Mouse (Mus musculus) kidney, embryonic 16.5 days (tissue): Measurements from ENCODE around the gene Naa30. TPM values are rescaled to one million over a fixed set of nuclear protein-coding genes. Genes with fewer than 3 reads are reported as not detected.

ENCODE experiments used
- ATAC-seq: fragments of 200-750 bp; cut with Nextera tagmentation; 2 replicates; pipeline ENCODE4 v1.8.0; 2017; ENCODE audit warnings: moderate TSS enrichment; ENCODE audit not compliant: low FRiP score, low TSS enrichment
- H3K27ac ChIP-seq: fragments of 300-500 bp; sonication (generic); 2 replicates; pipeline ENCODE4 v1.5.1; 2014; ENCODE audit warnings: low read length
- H3K27me3 ChIP-seq: fragments of 300-500 bp; sonication (generic); 2 replicates; pipeline ENCODE4 v1.6.1; 2014; ENCODE audit warnings: low read length, control low read depth, mixed read lengths; ENCODE audit not compliant: insufficient read depth
- H3K36me3 ChIP-seq: fragments of 300-500 bp; sonication (generic); 2 replicates; pipeline ENCODE4 v1.6.1; 2014; ENCODE audit warnings: low read length, control low read depth, mixed read lengths; ENCODE audit not compliant: insufficient read depth
- H3K4me1 ChIP-seq: fragments of 300-500 bp; sonication (generic); 2 replicates; pipeline ENCODE4 v1.6.1; 2014; ENCODE audit warnings: low read length, control low read depth, mixed read lengths; ENCODE audit not compliant: insufficient read depth
- H3K4me2 ChIP-seq: fragments of 300-500 bp; sonication (generic); replicated peaks from 2 replicates; pipeline ENCODE4 v1.6.1; 2014; ENCODE audit warnings: low read depth, low read length
- H3K4me3 ChIP-seq: fragments of 300-500 bp; sonication (generic); 2 replicates; pipeline ENCODE4 v1.5.1; 2014; ENCODE audit warnings: mild to moderate bottlenecking, low read length
- H3K9ac ChIP-seq: fragments of 300-500 bp; sonication (generic); replicated peaks from 2 replicates; pipeline ENCODE4 v1.6.1; 2014; ENCODE audit warnings: low read length
- H3K9me3 ChIP-seq: fragments of 300-500 bp; sonication (generic); 2 replicates; pipeline ENCODE4 v1.6.1; 2016; ENCODE audit warnings: low read length, control low read depth
- WGBS: fragments of 180-500 bp; shearing (Covaris S2); extraction: QIAGEN DNeasy Blood & Tissue Kit; methylation state at CpG from one replicate; pipeline ENCODE4 v1.1.7; 2014; 5-methylcytosine and 5-hydroxymethylcytosine counted together
- polyA plus RNA-seq: library from polyadenylated mRNA; unstranded; fragments of >200 nt; fragmentation: Nextera tagmentation; extraction: Ambion mirVana; gene quantifications from 2 replicates; pipeline ENCODE4 v1.2.1, GENCODE M21; 2015

The Naa30 gene
- 7.3 and 7.4 TPM in 2 replicates for polyA plus RNA-seq

GRCm38 (mm10) chr14:49171867-49172581, at the start of gene Naa30:
TSS of gene Naa30 (plus strand) at chr14:49172226.
- no peaks in the 10 kb centered on the region for H3K27me3 ChIP-seq
- peak within 1 kb of the TSS; percentile 95 for H3K9ac ChIP-seq
- H3K4me3 ChIP-seq: peak within 1 kb of the TSS; percentile 94
- no peaks in the 10 kb centered on the region for H3K36me3 ChIP-seq
- peak; percentile 97 for ATAC-seq
- H3K4me2 ChIP-seq: peak within 1 kb of the TSS; percentile 82
- H3K9me3 ChIP-seq: no peaks in the 10 kb centered on the region
- under 1% methylated on average over 47 of the region's 86 CpGs for WGBS
- peak within 1 kb of the TSS; percentile 85 for H3K27ac ChIP-seq
- H3K4me1 ChIP-seq: peaks cover 24% of the 10 kb centered on the region

- no peak overlapping the region for H3K9ac ChIP-seq
- no peaks in the 10 kb centered on the region for H3K4me1 ChIP-seq
- H3K9me3 ChIP-seq: no peaks in the 10 kb centered on the region
- H3K27ac ChIP-seq: no peak overlapping the region
- no peaks in the 10 kb centered on the region for H3K36me3 ChIP-seq
- no peaks in the 10 kb centered on the region for H3K27me3 ChIP-seq
- ATAC-seq: no peak
- no peak overlapping the region for H3K4me2 ChIP-seq
- H3K4me3 ChIP-seq: no peak overlapping the region
- 85% methylated on average over 23 of the region's 23 CpGs for WGBS
These were observed 44.8 kb upstream of the Naa30 start for GRCm38 (mm10) chr14:49127162-49127779.

GRCm38 (mm10) chr14:49128544-49129263, 43.3 kb upstream of the Naa30 start:
- H3K4me2 ChIP-seq: no peak overlapping the region
- no peak overlapping the region for H3K4me3 ChIP-seq
- H3K27me3 ChIP-seq: no peaks in the 10 kb centered on the region
- no peak overlapping the region for H3K9ac ChIP-seq
- 72% methylated on average over 10 of the region's 10 CpGs for WGBS
- ATAC-seq: no peak
- H3K9me3 ChIP-seq: no peaks in the 10 kb centered on the region
- no peaks in the 10 kb centered on the region for H3K4me1 ChIP-seq
- no peaks in the 10 kb centered on the region for H3K36me3 ChIP-seq
- H3K27ac ChIP-seq: no peak overlapping the region

- no peak overlapping the region for H3K9ac ChIP-seq
- no peak overlapping the region for H3K27ac ChIP-seq
- no peak overlapping the region for H3K4me2 ChIP-seq
- H3K4me1 ChIP-seq: no peaks in the 10 kb centered on the region
- 89% methylated on average over 3 of the region's 3 CpGs for WGBS
- H3K27me3 ChIP-seq: no peaks in the 10 kb centered on the region
- no peaks in the 10 kb centered on the region for H3K9me3 ChIP-seq
- no peak overlapping the region for H3K4me3 ChIP-seq
- ATAC-seq: no peak
- H3K36me3 ChIP-seq: no peaks in the 10 kb centered on the region
These were observed 39.6 kb upstream of the Naa30 start for GRCm38 (mm10) chr14:49132391-49132790.

- Histone ChIP-seq H3K4me2 (no peak overlapping the region), H3K4me3 (no peak overlapping the region), H3K4me1 (no peaks in the 10 kb centered on the region), H3K27me3 (no peaks in the 10 kb centered on the region), H3K9me3 (no peaks in the 10 kb centered on the region), H3K36me3 (no peaks in the 10 kb centered on the region), H3K27ac (no peak overlapping the region), H3K9ac (no peak overlapping the region)
- WGBS: 61% methylated on average over 1 of the region's 1 CpGs
- ATAC-seq: no peak
These were observed 33.9 kb upstream of the Naa30 start for GRCm38 (mm10) chr14:49138171-49138570.

DNA sequence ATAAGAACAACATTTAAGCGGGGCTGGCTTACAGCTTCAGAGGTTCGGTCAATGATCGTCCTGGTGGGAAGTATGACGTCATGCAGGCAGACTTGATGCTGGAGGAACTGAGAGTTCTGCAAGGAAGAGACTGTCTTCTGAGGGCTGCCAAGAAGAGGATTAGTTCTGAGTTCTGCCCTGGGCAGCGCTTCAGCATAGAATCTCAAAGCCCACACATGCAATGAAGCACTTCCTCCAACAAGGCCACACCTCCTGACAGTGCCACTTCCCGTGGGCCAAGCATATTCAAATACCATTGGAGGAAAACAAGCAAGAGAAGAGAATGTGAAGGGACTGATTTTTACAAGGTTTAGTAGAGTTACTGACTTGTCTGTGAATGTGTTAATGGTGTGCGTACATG, 31.3 kb upstream of the Naa30 start:
- 91% methylated on average over 7 of the region's 7 CpGs for WGBS

GRCm38 (mm10) chr14:49153801-49154200, 18.2 kb upstream of the Naa30 start:
- ATAC-seq: no peak
- no peaks in the 10 kb centered on the region for H3K27me3 ChIP-seq
- H3K9me3 ChIP-seq: no peaks in the 10 kb centered on the region
- no peak overlapping the region for H3K4me3 ChIP-seq
- H3K36me3 ChIP-seq: no peaks in the 10 kb centered on the region
- no peak overlapping the region for H3K27ac ChIP-seq
- 52% methylated on average over 7 of the region's 7 CpGs for WGBS
- H3K9ac ChIP-seq: no peak overlapping the region
- H3K4me2 ChIP-seq: no peak overlapping the region
- no peaks in the 10 kb centered on the region for H3K4me1 ChIP-seq

More for the DNA sequence above, 31.3 kb upstream of the Naa30 start:
- Histone ChIP-seq H3K9ac (no peak overlapping the region), H3K4me3 (no peak overlapping the region), H3K27ac (no peak overlapping the region), H3K4me2 (no peak overlapping the region), H3K4me1 (no peaks in the 10 kb centered on the region), H3K9me3 (no peaks in the 10 kb centered on the region), H3K27me3 (no peaks in the 10 kb centered on the region), H3K36me3 (no peaks in the 10 kb centered on the region)
- no peak for ATAC-seq

GRCm38 (mm10) chr14:49155572-49155971, 16.5 kb upstream of the Naa30 start:
- Histone ChIP-seq H3K4me1 (no peaks in the 10 kb centered on the region), H3K9me3 (no peaks in the 10 kb centered on the region), H3K4me3 (no peak overlapping the region), H3K4me2 (no peak overlapping the region), H3K27me3 (no peaks in the 10 kb centered on the region), H3K9ac (no peak overlapping the region), H3K36me3 (no peaks in the 10 kb centered on the region), H3K27ac (no peak overlapping the region)
- 20% methylated on average over 5 of the region's 5 CpGs for WGBS
- no peak for ATAC-seq

- Histone ChIP-seq H3K27me3 (no peaks in the 10 kb centered on the region), H3K4me3 (no peak overlapping the region), H3K4me1 (no peaks in the 10 kb centered on the region), H3K36me3 (no peaks in the 10 kb centered on the region), H3K9ac (no peak overlapping the region), H3K9me3 (no peaks in the 10 kb centered on the region), H3K27ac (no peak overlapping the region), H3K4me2 (no peak overlapping the region)
- 78% methylated on average over 16 of the region's 16 CpGs for WGBS
- no peak for ATAC-seq
These were observed 13.7 kb upstream of the Naa30 start for GRCm38 (mm10) chr14:49158143-49158925.
